Mouse (Mus musculus): ENCODE results near the gene B4galt5. TPM values are rescaled to one million over a fixed set of nuclear protein-coding genes. Genes with fewer than 3 reads are reported as not detected.

Gene B4galt5
- polyA plus RNA-seq, 1 experiment from 2014 or later, result 12.2 TPM

DNA sequence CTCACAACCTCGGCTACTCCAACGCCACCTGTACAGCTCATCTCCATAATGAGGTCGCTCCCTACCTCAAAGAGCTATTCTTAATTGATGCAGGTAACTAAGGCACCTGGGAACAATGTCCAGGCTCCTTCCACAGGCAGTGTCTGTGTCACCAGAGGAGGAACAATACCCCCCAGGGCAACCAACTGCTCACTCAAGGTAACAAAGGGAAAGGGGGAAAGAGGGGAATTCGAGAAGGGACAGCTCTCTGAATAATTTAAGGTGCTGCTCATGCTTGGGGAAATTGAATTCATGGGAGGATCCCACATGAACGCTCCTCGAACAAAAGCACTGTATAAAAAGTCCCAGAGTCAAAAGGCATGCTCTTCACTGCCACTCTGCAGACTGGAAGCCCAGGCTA is 6.1 kb downstream of the B4galt5 start:
- no peaks in the 10 kb centered on the region for H3K36me3 ChIP-seq (ENCODE audit: control insufficient read depth, insufficient read depth, low read length)
- 52% methylated on average over 6 of the region's 6 CpGs for WGBS

DNA sequence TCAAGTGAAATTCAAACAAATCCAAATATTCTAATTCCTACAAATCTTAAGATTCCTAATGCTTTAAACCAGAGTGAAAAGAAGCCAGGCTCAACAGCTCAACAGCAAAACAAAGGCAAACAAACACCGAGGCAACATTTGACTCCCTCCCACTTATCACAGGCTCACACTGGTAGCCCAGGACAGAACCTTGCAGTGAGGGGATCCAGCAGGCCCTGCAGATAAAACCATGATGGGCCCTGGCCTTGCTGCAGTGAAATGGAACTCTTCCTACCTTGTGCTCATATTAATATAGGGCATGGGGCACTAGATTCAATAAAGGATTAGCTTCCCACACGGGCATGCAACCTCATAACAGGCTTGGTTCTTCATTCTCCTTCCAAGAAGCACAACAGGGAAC is 11.4 kb downstream of the B4galt5 start:
- H3K9ac ChIP-seq (ENCODE audit: low read depth, low read length), result no peak overlapping the region
- H3K27me3 ChIP-seq (ENCODE audit: control insufficient read depth, insufficient read depth, low read length), result no peaks in the 10 kb centered on the region
- no peaks in the 10 kb centered on the region for H3K9me3 ChIP-seq (ENCODE audit: control insufficient read depth, low read length)
- no peak overlapping the region for H3K4me3 ChIP-seq (ENCODE audit: low read length)
- WGBS, result 47% methylated on average over 2 of the region's 2 CpGs
- no peak overlapping the region for H3K27ac ChIP-seq (ENCODE audit: low read depth, low read length)
- H3K4me2 ChIP-seq (replicated peaks; ENCODE audit: low read depth, low read length), result no peak overlapping the region
- H3K4me1 ChIP-seq (ENCODE audit: control insufficient read depth, insufficient read depth, low read length), result peaks cover 6% of the 10 kb centered on the region
- ATAC-seq (ENCODE audit: low FRiP score, low TSS enrichment), result no peak
- H3K36me3 ChIP-seq (ENCODE audit: control insufficient read depth, insufficient read depth, low read length), result no peaks in the 10 kb centered on the region

More for the DNA sequence above, 6.1 kb downstream of the B4galt5 start:
- Histone ChIP-seq H3K4me3 (ENCODE audit: low read length) (no peak overlapping the region), H3K27ac (ENCODE audit: low read depth, low read length) (no peak overlapping the region), H3K9me3 (ENCODE audit: control insufficient read depth, low read length) (no peaks in the 10 kb centered on the region), H3K4me2 (replicated peaks; ENCODE audit: low read depth, low read length) (no peak overlapping the region), H3K27me3 (ENCODE audit: control insufficient read depth, insufficient read depth, low read length) (no peaks in the 10 kb centered on the region), H3K4me1 (ENCODE audit: control insufficient read depth, insufficient read depth, low read length) (peaks cover 18% of the 10 kb centered on the region; the same call in 1 of the 2 replicates), H3K9ac (ENCODE audit: low read depth, low read length) (no peak overlapping the region)
- no peak for ATAC-seq (ENCODE audit: low FRiP score, low TSS enrichment)

DNA sequence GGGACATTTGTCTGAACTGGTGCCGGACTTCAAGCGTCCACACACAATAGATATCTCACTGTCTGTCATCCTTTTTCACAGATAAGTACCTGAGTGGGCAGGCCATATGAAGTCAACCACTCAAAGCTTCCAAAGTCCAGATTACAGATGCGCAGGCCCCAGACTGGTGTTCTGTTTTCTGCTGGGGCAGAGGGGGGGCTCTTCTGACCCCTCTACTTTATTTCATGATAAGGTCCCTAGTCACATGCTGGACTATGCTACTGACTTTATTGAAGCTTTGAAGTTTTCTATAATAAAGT is 11.8 kb downstream of the B4galt5 start:
- Histone ChIP-seq H3K27me3 (ENCODE audit: control insufficient read depth, insufficient read depth, low read length) (no peaks in the 10 kb centered on the region), H3K9ac (ENCODE audit: low read depth, low read length) (no peak overlapping the region), H3K4me3 (ENCODE audit: low read length) (no peak overlapping the region), H3K9me3 (ENCODE audit: control insufficient read depth, low read length) (no peaks in the 10 kb centered on the region), H3K36me3 (ENCODE audit: control insufficient read depth, insufficient read depth, low read length) (no peaks in the 10 kb centered on the region), H3K4me1 (ENCODE audit: control insufficient read depth, insufficient read depth, low read length) (peaks cover 6% of the 10 kb centered on the region), H3K4me2 (replicated peaks; ENCODE audit: low read depth, low read length) (no peak overlapping the region), H3K27ac (ENCODE audit: low read depth, low read length) (no peak overlapping the region)
- WGBS, result 57% methylated on average over 3 of the region's 3 CpGs
- ATAC-seq (ENCODE audit: low FRiP score, low TSS enrichment), result peak; percentile 32

DNA sequence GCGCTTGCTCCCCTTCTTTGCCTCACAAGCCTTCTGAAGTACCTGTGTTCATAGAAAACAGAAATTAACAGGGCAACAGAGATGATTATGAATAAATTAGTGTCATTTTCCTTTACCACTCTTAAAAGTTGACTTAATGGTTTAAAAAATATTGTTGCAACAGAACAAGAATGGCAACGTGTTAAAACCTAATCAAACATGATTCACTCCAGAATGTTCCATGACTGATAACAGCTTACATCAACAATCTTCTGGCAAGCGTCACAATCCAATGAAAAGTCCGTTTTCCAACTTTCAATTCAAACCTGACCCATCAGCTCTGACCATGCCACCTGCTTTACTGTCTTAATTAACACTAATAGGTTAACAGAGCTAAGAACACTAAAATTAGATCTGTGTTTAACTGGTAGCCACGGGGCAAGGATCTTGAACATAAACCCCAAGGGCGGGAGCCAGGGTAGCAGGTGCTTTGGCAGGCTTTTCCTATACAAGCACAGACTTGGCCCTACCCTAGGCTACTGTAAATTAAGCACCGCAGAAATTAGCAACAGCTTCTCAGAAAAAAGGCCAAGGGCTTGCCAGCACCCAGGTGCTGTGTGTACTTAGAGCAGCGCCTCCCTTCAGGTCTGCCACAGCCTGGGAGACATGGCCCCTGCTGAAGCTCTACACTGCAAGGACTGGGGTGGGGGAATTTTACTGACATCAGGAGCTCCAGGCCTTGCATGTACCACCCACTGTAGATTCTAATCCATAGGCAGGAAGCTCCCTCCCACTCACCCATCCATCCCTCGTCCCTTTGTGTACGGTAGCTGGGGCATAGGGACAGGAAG is 12.4 kb downstream of the B4galt5 start:
- no peak overlapping the region for H3K4me2 ChIP-seq (replicated peaks; ENCODE audit: low read depth, low read length)
- H3K4me3 ChIP-seq (ENCODE audit: low read length), result no peak overlapping the region
- peaks cover 8% of the 10 kb centered on the region for H3K4me1 ChIP-seq (ENCODE audit: control insufficient read depth, insufficient read depth, low read length)
- no peak overlapping the region for H3K9ac ChIP-seq (ENCODE audit: low read depth, low read length)
- H3K36me3 ChIP-seq (ENCODE audit: control insufficient read depth, insufficient read depth, low read length), result no peaks in the 10 kb centered on the region
- H3K27ac ChIP-seq (ENCODE audit: low read depth, low read length), result no peak overlapping the region
- WGBS, result 66% methylated on average over 10 of the region's 10 CpGs
- peak; percentile 3; the same call in 1 of the 2 replicates for ATAC-seq (ENCODE audit: low FRiP score, low TSS enrichment)
- no peaks in the 10 kb centered on the region for H3K27me3 ChIP-seq (ENCODE audit: control insufficient read depth, insufficient read depth, low read length)
- no peaks in the 10 kb centered on the region for H3K9me3 ChIP-seq (ENCODE audit: control insufficient read depth, low read length)

DNA sequence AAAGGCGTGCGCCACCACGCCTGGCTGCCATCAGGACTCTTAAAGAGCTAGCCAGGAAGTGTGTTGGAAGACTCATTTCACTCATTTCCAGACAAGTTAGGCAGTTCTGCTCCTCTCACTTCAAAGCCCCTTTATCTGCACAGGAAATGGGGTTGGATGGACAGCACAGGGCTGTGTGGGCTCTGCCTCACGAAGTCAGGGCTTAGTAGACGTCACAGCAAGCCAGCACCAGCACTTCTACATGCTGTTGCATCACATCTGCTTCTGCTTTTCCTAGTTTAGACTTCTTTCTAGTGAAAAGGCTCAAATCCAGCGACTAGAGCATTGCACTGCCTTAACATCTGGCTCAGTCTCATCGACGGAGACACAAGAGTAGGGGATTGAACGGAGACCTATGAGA is 13.9 kb downstream of the B4galt5 start:
- no peak overlapping the region for H3K4me3 ChIP-seq (ENCODE audit: low read length)
- ATAC-seq (ENCODE audit: low FRiP score, low TSS enrichment), result no peak
- H3K27ac ChIP-seq (ENCODE audit: low read depth, low read length), result no peak overlapping the region
- no peak overlapping the region for H3K9ac ChIP-seq (ENCODE audit: low read depth, low read length)
- no peaks in the 10 kb centered on the region for H3K36me3 ChIP-seq (ENCODE audit: control insufficient read depth, insufficient read depth, low read length)
- no peak overlapping the region for H3K4me2 ChIP-seq (replicated peaks; ENCODE audit: low read depth, low read length)
- peaks cover 16% of the 10 kb centered on the region for H3K4me1 ChIP-seq (ENCODE audit: control insufficient read depth, insufficient read depth, low read length)
- no peaks in the 10 kb centered on the region for H3K9me3 ChIP-seq (ENCODE audit: control insufficient read depth, low read length)
- no peaks in the 10 kb centered on the region for H3K27me3 ChIP-seq (ENCODE audit: control insufficient read depth, insufficient read depth, low read length)
- 66% methylated on average over 9 of the region's 9 CpGs for WGBS

DNA sequence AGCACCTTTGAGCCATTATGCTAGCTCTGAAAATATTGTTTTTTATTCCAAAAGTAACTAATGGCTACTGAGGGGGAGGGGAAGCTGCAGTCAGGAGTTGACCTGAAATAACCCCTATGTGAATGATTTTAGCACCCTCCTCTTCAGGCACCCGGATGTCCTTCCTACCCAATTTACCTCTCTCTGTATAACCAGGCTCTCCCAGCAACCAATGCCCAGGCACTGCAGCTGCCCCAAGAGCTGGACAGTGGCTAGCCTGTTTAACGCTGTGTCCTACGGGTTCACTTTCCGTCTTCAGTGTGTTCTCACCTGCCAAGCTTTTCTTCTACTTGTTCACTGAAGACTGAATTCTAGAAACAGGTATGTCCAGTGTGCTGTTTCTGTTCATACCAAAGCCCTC is 14.7 kb downstream of the B4galt5 start:
- no peak for ATAC-seq (ENCODE audit: low FRiP score, low TSS enrichment)

DNA sequence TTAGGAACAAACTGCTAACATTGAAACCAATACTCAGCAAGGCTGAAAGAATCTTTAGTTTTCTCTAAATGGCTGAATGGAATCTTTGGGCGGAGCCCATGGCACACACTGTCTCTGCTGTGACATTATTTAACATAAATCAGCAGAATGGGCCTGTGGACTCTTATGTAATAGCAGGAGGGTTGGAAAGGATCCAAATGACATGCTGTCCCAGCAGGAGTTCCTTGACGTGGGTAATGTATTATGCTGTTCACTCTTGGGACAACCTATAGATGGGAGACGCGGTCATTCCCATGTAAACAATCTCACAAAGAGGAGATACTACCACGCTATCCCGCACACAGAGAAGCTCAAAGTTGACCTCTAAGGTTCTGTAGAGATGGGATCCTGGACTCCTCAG is 15.5 kb downstream of the B4galt5 start:
- H3K4me1 ChIP-seq (ENCODE audit: control insufficient read depth, insufficient read depth, low read length), result peaks cover 16% of the 10 kb centered on the region
- no peak for ATAC-seq (ENCODE audit: low FRiP score, low TSS enrichment)

More for the DNA sequence above, 14.7 kb downstream of the B4galt5 start:
- H3K36me3 ChIP-seq (ENCODE audit: control insufficient read depth, insufficient read depth, low read length), result no peaks in the 10 kb centered on the region
- H3K27me3 ChIP-seq (ENCODE audit: control insufficient read depth, insufficient read depth, low read length), result no peaks in the 10 kb centered on the region
- 77% methylated on average over 4 of the region's 4 CpGs for WGBS
- H3K4me1 ChIP-seq (ENCODE audit: control insufficient read depth, insufficient read depth, low read length), result peaks cover 16% of the 10 kb centered on the region
- no peak overlapping the region for H3K4me2 ChIP-seq (replicated peaks; ENCODE audit: low read depth, low read length)
- H3K9ac ChIP-seq (ENCODE audit: low read depth, low read length), result no peak overlapping the region
- no peaks in the 10 kb centered on the region; the same call in 1 of the 2 replicates for H3K9me3 ChIP-seq (ENCODE audit: control insufficient read depth, low read length)
- no peak overlapping the region for H3K27ac ChIP-seq (ENCODE audit: low read depth, low read length)
- H3K4me3 ChIP-seq (ENCODE audit: low read length), result no peak overlapping the region

DNA sequence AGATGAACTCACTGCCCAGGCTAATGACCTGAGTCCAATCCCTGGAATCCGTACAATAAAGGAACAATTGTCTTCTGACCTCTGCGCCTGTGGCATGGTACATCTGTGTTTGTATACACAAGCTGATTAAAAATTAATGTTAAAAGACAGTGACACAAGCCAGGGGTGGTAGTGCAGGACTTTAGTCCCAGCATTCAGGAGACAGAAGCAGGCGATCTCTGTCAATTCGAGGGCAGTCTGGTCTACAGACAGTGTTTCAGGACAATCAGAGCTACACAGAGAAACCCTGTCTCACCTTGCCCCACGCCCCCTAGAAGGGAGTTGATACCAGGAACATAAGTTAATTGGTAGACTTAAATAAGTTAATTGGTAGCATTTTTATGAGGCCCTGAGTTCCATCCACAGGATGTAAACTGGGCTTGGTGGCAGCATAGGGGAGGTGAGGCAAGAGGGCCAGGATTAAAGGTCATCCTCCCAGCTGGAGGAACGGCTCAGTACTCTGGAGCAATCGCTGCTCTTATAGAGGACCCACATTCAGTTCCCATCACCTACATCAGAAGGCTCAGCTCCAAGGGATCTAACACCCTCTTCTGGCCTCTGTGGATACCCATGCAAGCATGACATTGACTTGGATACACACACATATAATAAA is 16.5 kb downstream of the B4galt5 start:
- WGBS, result 65% methylated on average over 7 of the region's 7 CpGs

More for the DNA sequence above, 15.5 kb downstream of the B4galt5 start:
- no peak overlapping the region for H3K9ac ChIP-seq (ENCODE audit: low read depth, low read length)
- no peak overlapping the region for H3K4me2 ChIP-seq (replicated peaks; ENCODE audit: low read depth, low read length)
- H3K27me3 ChIP-seq (ENCODE audit: control insufficient read depth, insufficient read depth, low read length), result no peaks in the 10 kb centered on the region
- H3K9me3 ChIP-seq (ENCODE audit: control insufficient read depth, low read length), result no peaks in the 10 kb centered on the region; the same call in 1 of the 2 replicates
- no peak overlapping the region for H3K4me3 ChIP-seq (ENCODE audit: low read length)
- WGBS, result 75% methylated on average over 6 of the region's 6 CpGs
- no peaks in the 10 kb centered on the region for H3K36me3 ChIP-seq (ENCODE audit: control insufficient read depth, insufficient read depth, low read length)
- H3K27ac ChIP-seq (ENCODE audit: low read depth, low read length), result no peak overlapping the region

DNA sequence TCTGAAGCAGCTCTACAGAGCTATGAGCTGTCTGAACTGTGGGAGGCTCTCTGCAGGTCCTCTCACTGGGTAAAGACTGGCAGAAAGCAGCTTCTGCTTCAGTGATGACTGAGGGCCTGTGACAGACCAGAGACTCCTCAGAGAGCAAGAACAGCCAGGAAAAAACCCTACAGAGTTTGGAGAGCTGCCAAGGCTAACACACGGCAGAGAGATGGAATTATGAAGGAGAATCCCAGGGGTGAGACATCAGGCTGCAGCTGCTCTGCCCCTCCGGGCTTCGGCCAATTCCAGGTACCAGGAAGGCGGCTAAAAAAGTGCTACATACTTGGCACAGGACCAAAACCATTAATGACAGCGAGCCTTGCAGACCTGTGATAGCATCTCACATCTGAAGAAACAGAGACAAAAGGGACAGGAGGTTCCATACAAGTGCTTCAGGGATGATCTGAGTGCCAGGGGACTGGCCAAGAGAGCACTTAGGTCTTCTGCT is 17.5 kb downstream of the B4galt5 start:
- H3K27me3 ChIP-seq (ENCODE audit: control insufficient read depth, insufficient read depth, low read length), result no peaks in the 10 kb centered on the region
- WGBS, result 32% methylated on average over 5 of the region's 5 CpGs
- peak; percentile 24; the same call in 1 of the 2 replicates for ATAC-seq (ENCODE audit: low FRiP score, low TSS enrichment)
- no peak overlapping the region for H3K4me2 ChIP-seq (replicated peaks; ENCODE audit: low read depth, low read length)
- H3K27ac ChIP-seq (ENCODE audit: low read depth, low read length), result no peak overlapping the region; the same call in 1 of the 2 replicates
- no peak overlapping the region for H3K4me3 ChIP-seq (ENCODE audit: low read length)
- no peaks in the 10 kb centered on the region; the same call in 1 of the 2 replicates for H3K9me3 ChIP-seq (ENCODE audit: control insufficient read depth, low read length)
- peaks cover 10% of the 10 kb centered on the region for H3K4me1 ChIP-seq (ENCODE audit: control insufficient read depth, insufficient read depth, low read length)
- H3K9ac ChIP-seq (ENCODE audit: low read depth, low read length), result no peak overlapping the region
- H3K36me3 ChIP-seq (ENCODE audit: control insufficient read depth, insufficient read depth, low read length), result no peaks in the 10 kb centered on the region

More for the DNA sequence above, 16.5 kb downstream of the B4galt5 start:
- Histone ChIP-seq H3K4me3 (ENCODE audit: low read length) (no peak overlapping the region), H3K9me3 (ENCODE audit: control insufficient read depth, low read length) (no peaks in the 10 kb centered on the region; the same call in 1 of the 2 replicates), H3K4me2 (replicated peaks; ENCODE audit: low read depth, low read length) (no peak overlapping the region), H3K9ac (ENCODE audit: low read depth, low read length) (no peak overlapping the region), H3K27ac (ENCODE audit: low read depth, low read length) (no peak overlapping the region), H3K27me3 (ENCODE audit: control insufficient read depth, insufficient read depth, low read length) (no peaks in the 10 kb centered on the region), H3K4me1 (ENCODE audit: control insufficient read depth, insufficient read depth, low read length) (peaks cover 16% of the 10 kb centered on the region), H3K36me3 (ENCODE audit: control insufficient read depth, insufficient read depth, low read length) (no peaks in the 10 kb centered on the region)
- ATAC-seq (ENCODE audit: low FRiP score, low TSS enrichment), result no peak
